Mouse (Mus musculus): Measurements from ENCODE around the gene Pwwp2a.

- TF ChIP-seq GATA1 (IDR thresholded peaks at IDR 0.05; ENCODE audit: borderline replicate concordance, low read length) (no peak), FLI1 (IDR thresholded peaks at IDR 0.05; ENCODE audit: low read length) (no peak)
Observed at GRCm38 (mm10) chr11:43638486-43638885, 43.3 kb upstream of the Pwwp2a start.

Measured in megakaryocyte, embryonic 14.5 days (primary cell).